Mouse (Mus musculus): ENCODE results near the gene Rft1. TPM values are rescaled to one million over a fixed set of nuclear protein-coding genes. Genes with fewer than 3 reads are reported as not detected.

Rft1 gene
- polyA plus RNA-seq, 1 experiment from 2014 or later: 9.0 TPM

- ATAC-seq (ENCODE audit: low FRiP score): no peak
- H3K4me3 ChIP-seq (replicated peaks): no peak overlapping the region
- H3K4me1 ChIP-seq: 0 out of 2 replicates have a peak, but pooled peaks cover 4% of the 10 kb centered on the region
- no peaks in the 10 kb centered on the region for H3K27me3 ChIP-seq (replicated peaks)
- H3K27ac ChIP-seq (replicated peaks): no peak overlapping the region
- 71% methylated on average over 3 of the region's 3 CpGs for WGBS
- H3K36me3 ChIP-seq: no peaks in the 10 kb centered on the region
- no peak overlapping the region for H3K9ac ChIP-seq (replicated peaks)
- H3K4me2 ChIP-seq: no peak overlapping the region
- no peaks in the 10 kb centered on the region for H3K9me3 ChIP-seq (replicated peaks)
These were observed 5.7 kb upstream of the Rft1 start for GRCm38 (mm10) chr14:30648478-30648877.

- no peak overlapping the region for H3K4me3 ChIP-seq (replicated peaks)
- H3K4me1 ChIP-seq: peaks cover 10% of the 10 kb centered on the region
- no peak overlapping the region for H3K9ac ChIP-seq (replicated peaks)
- no peaks in the 10 kb centered on the region for H3K9me3 ChIP-seq (replicated peaks)
- H3K36me3 ChIP-seq: no peaks in the 10 kb centered on the region
- H3K4me2 ChIP-seq: no peak overlapping the region
- H3K27me3 ChIP-seq (replicated peaks): no peaks in the 10 kb centered on the region
- no peak for ATAC-seq (ENCODE audit: low FRiP score)
- no peak overlapping the region for H3K27ac ChIP-seq (replicated peaks)
- WGBS: 78% methylated on average over 8 of the region's 8 CpGs
These were observed 4.4 kb upstream of the Rft1 start for GRCm38 (mm10) chr14:30649745-30650144.

GRCm38 (mm10) chr14:30650969-30651368, 3.2 kb upstream of the Rft1 start:
- H3K36me3 ChIP-seq: no peaks in the 10 kb centered on the region
- no peak overlapping the region for H3K9ac ChIP-seq (replicated peaks)
- H3K27me3 ChIP-seq (replicated peaks): no peaks in the 10 kb centered on the region
- H3K4me2 ChIP-seq: no peak overlapping the region
- 27% methylated on average over 4 of the region's 4 CpGs for WGBS
- no peaks in the 10 kb centered on the region for H3K9me3 ChIP-seq (replicated peaks)
- H3K4me3 ChIP-seq (replicated peaks): no peak overlapping the region
- no peak overlapping the region for H3K27ac ChIP-seq (replicated peaks)
- ATAC-seq (ENCODE audit: low FRiP score): peak; percentile 69; the same call in 1 of the 2 replicates
- H3K4me1 ChIP-seq: peaks cover 11% of the 10 kb centered on the region

- Histone ChIP-seq H3K4me3 (replicated peaks) (peak overlapping the region; percentile 91), H3K4me2 (peak overlapping the region; percentile 65), H3K9ac (replicated peaks) (peak overlapping the region; percentile 98), H3K4me1 (peaks cover 27% of the 10 kb centered on the region), H3K27me3 (replicated peaks) (no peaks in the 10 kb centered on the region), H3K36me3 (no peaks in the 10 kb centered on the region; the same call in 1 of the 2 replicates), H3K9me3 (replicated peaks) (no peaks in the 10 kb centered on the region), H3K27ac (replicated peaks) (peak overlapping the region; percentile 88)
- ATAC-seq (ENCODE audit: low FRiP score): no peak
- WGBS: 56% methylated on average over 4 of the region's 4 CpGs
These were observed 600 bp downstream of the Rft1 start for GRCm38 (mm10) chr14:30654691-30655228.

GRCm38 (mm10) chr14:30655531-30655930, 1.4 kb downstream of the Rft1 start:
- Histone ChIP-seq H3K4me3 (replicated peaks) (no peak overlapping the region), H3K36me3 (peaks cover 6% of the 10 kb centered on the region; the same call in 1 of the 2 replicates), H3K9ac (replicated peaks) (no peak overlapping the region), H3K9me3 (replicated peaks) (no peaks in the 10 kb centered on the region), H3K4me2 (no peak overlapping the region), H3K4me1 (peaks cover 27% of the 10 kb centered on the region), H3K27ac (replicated peaks) (no peak overlapping the region), H3K27me3 (replicated peaks) (no peaks in the 10 kb centered on the region)
- 89% methylated on average over 1 of the region's 1 CpGs for WGBS
- ATAC-seq (ENCODE audit: low FRiP score): no peak

- Histone ChIP-seq H3K4me2 (no peak overlapping the region), H3K27me3 (replicated peaks) (no peaks in the 10 kb centered on the region), H3K9me3 (replicated peaks) (no peaks in the 10 kb centered on the region), H3K9ac (replicated peaks) (no peak overlapping the region), H3K36me3 (peaks cover 54% of the 10 kb centered on the region), H3K4me1 (no peaks in the 10 kb centered on the region), H3K27ac (replicated peaks) (no peak overlapping the region), H3K4me3 (replicated peaks) (no peak overlapping the region)
- 83% methylated on average over 3 of the region's 3 CpGs for WGBS
- no peak for ATAC-seq (ENCODE audit: low FRiP score)
These were observed 11.9 kb downstream of the Rft1 start for GRCm38 (mm10) chr14:30666061-30666460.

GRCm38 (mm10) chr14:30666604-30667003, 12.4 kb downstream of the Rft1 start:
- 85% methylated on average over 4 of the region's 4 CpGs for WGBS
- no peaks in the 10 kb centered on the region for H3K4me1 ChIP-seq

GRCm38 (mm10) chr14:30670161-30670560, 16.0 kb downstream of the Rft1 start:
- 97% methylated on average over 6 of the region's 6 CpGs for WGBS
- no peak overlapping the region for H3K4me2 ChIP-seq
- H3K4me3 ChIP-seq (replicated peaks): no peak overlapping the region
- no peak for ATAC-seq (ENCODE audit: low FRiP score)
- no peak overlapping the region for H3K27ac ChIP-seq (replicated peaks)
- H3K36me3 ChIP-seq: peaks cover 36% of the 10 kb centered on the region
- H3K9ac ChIP-seq (replicated peaks): no peak overlapping the region
- no peaks in the 10 kb centered on the region for H3K27me3 ChIP-seq (replicated peaks)
- H3K4me1 ChIP-seq: no peaks in the 10 kb centered on the region
- no peaks in the 10 kb centered on the region for H3K9me3 ChIP-seq (replicated peaks)

More at GRCm38 (mm10) chr14:30666604-30667003, 12.4 kb downstream of the Rft1 start:
- Histone ChIP-seq H3K4me3 (replicated peaks) (no peak overlapping the region), H3K9ac (replicated peaks) (no peak overlapping the region), H3K36me3 (peaks cover 49% of the 10 kb centered on the region), H3K9me3 (replicated peaks) (no peaks in the 10 kb centered on the region), H3K4me2 (no peak overlapping the region), H3K27ac (replicated peaks) (no peak overlapping the region), H3K27me3 (replicated peaks) (no peaks in the 10 kb centered on the region)
- no peak for ATAC-seq (ENCODE audit: low FRiP score)

- Histone ChIP-seq H3K27ac (replicated peaks) (peak overlapping the region; percentile 19), H3K4me1 (no peaks in the 10 kb centered on the region), H3K4me2 (no peak overlapping the region), H3K27me3 (replicated peaks) (no peaks in the 10 kb centered on the region), H3K9me3 (replicated peaks) (no peaks in the 10 kb centered on the region), H3K4me3 (replicated peaks) (no peak overlapping the region), H3K9ac (replicated peaks) (no peak overlapping the region), H3K36me3 (peaks cover 39% of the 10 kb centered on the region)
- 78% methylated on average over 15 of the region's 15 CpGs for WGBS
- ATAC-seq (ENCODE audit: low FRiP score): peak; percentile 77
These were observed 17.2 kb downstream of the Rft1 start for GRCm38 (mm10) chr14:30671095-30671985.

GRCm38 (mm10) chr14:30671986-30672312, 17.8 kb downstream of the Rft1 start:
- Histone ChIP-seq H3K9me3 (replicated peaks) (no peaks in the 10 kb centered on the region), H3K4me1 (no peaks in the 10 kb centered on the region), H3K36me3 (peaks cover 40% of the 10 kb centered on the region), H3K4me3 (replicated peaks) (no peak overlapping the region), H3K27me3 (replicated peaks) (no peaks in the 10 kb centered on the region), H3K9ac (replicated peaks) (no peak overlapping the region), H3K27ac (replicated peaks) (peak overlapping the region; percentile 19; the same call in 1 of the 2 replicates), H3K4me2 (no peak overlapping the region)
- WGBS: 13% methylated on average over 3 of the region's 3 CpGs
- peak; percentile 92 for ATAC-seq (ENCODE audit: low FRiP score)

GRCm38 (mm10) chr14:30674947-30675346, 20.8 kb downstream of the Rft1 start:
- no peaks in the 10 kb centered on the region for H3K9me3 ChIP-seq (replicated peaks)
- no peaks in the 10 kb centered on the region for H3K27me3 ChIP-seq (replicated peaks)
- H3K36me3 ChIP-seq: peaks cover 46% of the 10 kb centered on the region
- H3K9ac ChIP-seq (replicated peaks): no peak overlapping the region
- ATAC-seq (ENCODE audit: low FRiP score): no peak
- H3K4me3 ChIP-seq (replicated peaks): no peak overlapping the region
- H3K4me1 ChIP-seq: no peaks in the 10 kb centered on the region
- 80% methylated on average over 6 of the region's 6 CpGs for WGBS
- no peak overlapping the region for H3K4me2 ChIP-seq
- H3K27ac ChIP-seq (replicated peaks): no peak overlapping the region

- H3K27ac ChIP-seq (replicated peaks): no peak overlapping the region
- H3K4me3 ChIP-seq (replicated peaks): no peak overlapping the region
- H3K27me3 ChIP-seq (replicated peaks): no peaks in the 10 kb centered on the region
- no peak overlapping the region for H3K4me2 ChIP-seq
- 90% methylated on average over 3 of the region's 3 CpGs for WGBS
- no peak for ATAC-seq (ENCODE audit: low FRiP score)
- H3K4me1 ChIP-seq: no peaks in the 10 kb centered on the region
- H3K9me3 ChIP-seq (replicated peaks): no peaks in the 10 kb centered on the region
- no peak overlapping the region for H3K9ac ChIP-seq (replicated peaks)
- peaks cover 54% of the 10 kb centered on the region for H3K36me3 ChIP-seq
These were observed 28.0 kb downstream of the Rft1 start for GRCm38 (mm10) chr14:30682131-30682530.
